Mouse (Mus musculus) cerebellum, adult 9-10 months (tissue): ENCODE measurements around the gene Hoxa7.

Source experiments
- DNase-seq: peaks from one replicate; pipeline ENCODE4 v3.0.0; 2022

The Hoxa7 gene

GRCm38 (mm10) chr6:52170898-52171223 lies 50.8 kb downstream of the Hoxa7 start:
- no peak for DNase-seq

- no peak for DNase-seq
Observed at GRCm38 (mm10) chr6:52170166-52170897, 51.3 kb downstream of the Hoxa7 start.

- no peak for DNase-seq
Observed at GRCm38 (mm10) chr6:52169499-52170165, 52.0 kb downstream of the Hoxa7 start.

- no peak for DNase-seq
Observed at GRCm38 (mm10) chr6:52168191-52169055, 53.2 kb downstream of the Hoxa7 start.

- DNase-seq, result no peak
Observed at GRCm38 (mm10) chr6:52167736-52168161, 53.9 kb downstream of the Hoxa7 start.

- DNase-seq, result no peak
Observed at GRCm38 (mm10) chr6:52167176-52167575, 54.5 kb downstream of the Hoxa7 start.

GRCm38 (mm10) chr6:52166431-52167077 lies 55.1 kb downstream of the Hoxa7 start:
- DNase-seq, result no peak

- no peak for DNase-seq
Observed at GRCm38 (mm10) chr6:52165441-52166370, 55.9 kb downstream of the Hoxa7 start.

- no peak for DNase-seq
Observed at GRCm38 (mm10) chr6:52164626-52165440, 56.8 kb downstream of the Hoxa7 start, which contains the start of gene Hoxa2. TSS of gene Hoxa2 (minus strand) at chr6:52164831.
